Mouse (Mus musculus) MEL (cell line): ENCODE data around the gene C1ql1. TPM values are rescaled to one million over a fixed set of nuclear protein-coding genes. Genes with fewer than 3 reads are reported as not detected.

Source experiments
- DNase-seq: peaks from one replicate; pipeline ENCODE4 v3.0.0; 2011; ENCODE audit warnings: low read depth, low spot score
- H3K27ac ChIP-seq: 2 replicates; pipeline ENCODE4 v1.5.1; 2012; ENCODE audit warnings: low read depth, mild to moderate bottlenecking, control low read depth, low read length, moderate library complexity; ENCODE audit not compliant: control insufficient read depth
- H3K27me3 ChIP-seq, 2 experiments: fragments of 150-350 bp in 1 of 2; sonication (generic) in 1 of 2; 2 replicates each; pipeline ENCODE4 v1.6.1; 2012; ENCODE audit warnings: low read length in 2 of 2, mild to moderate bottlenecking in 2 of 2, improper control_type of control experiment in 1 of 2, moderate library complexity in 1 of 2; ENCODE audit not compliant: insufficient read depth in 2 of 2, control insufficient read depth in 1 of 2
- H3K36me3 ChIP-seq, 2 experiments: 2 replicates each; pipeline ENCODE4 v1.6.1; 2012 to 2014; ENCODE audit warnings: low read length in 2 of 2, improper control_type of control experiment in 1 of 2, inconsistent platforms in 1 of 2, mild to moderate bottlenecking in 1 of 2; ENCODE audit not compliant: insufficient read depth in 2 of 2, control insufficient read depth in 1 of 2
- H3K4me1 ChIP-seq, 2 experiments: fragments of 150-350 bp in 1 of 2; sonication (generic) in 1 of 2; 2 replicates each; pipeline ENCODE4 v1.6.1; 2012; ENCODE audit warnings: low read length in 2 of 2, improper control_type of control experiment in 1 of 2, mild to moderate bottlenecking in 1 of 2; ENCODE audit not compliant: insufficient read depth in 2 of 2, control insufficient read depth in 1 of 2
- H3K4me3 ChIP-seq, 2 experiments: fragments of 150-350 bp in 1 of 2; sonication (generic) in 1 of 2; 2 replicates each; pipeline ENCODE4 v1.5.1; 2012; ENCODE audit warnings: low read depth in 2 of 2, low read length in 2 of 2, mild to moderate bottlenecking in 2 of 2, moderate library complexity in 2 of 2, control low read depth in 1 of 2, improper control_type of control experiment in 1 of 2; ENCODE audit not compliant: control insufficient read depth in 1 of 2, insufficient read depth in 1 of 2
- H3K79me2 ChIP-seq: 2 replicates; pipeline ENCODE4 v1.6.1; 2012; ENCODE audit warnings: mild to moderate bottlenecking, low read length, moderate library complexity; ENCODE audit not compliant: control insufficient read depth, poor library complexity, insufficient read depth
- H3K9ac ChIP-seq: 2 replicates; pipeline ENCODE4 v1.6.1; 2012; ENCODE audit warnings: low read depth, mild to moderate bottlenecking, control low read depth, low read length, moderate library complexity; ENCODE audit not compliant: control insufficient read depth, poor library complexity, severe bottlenecking
- H3K9me3 ChIP-seq: fragments of 150-350 bp; sonication (generic); replicated peaks from 2 replicates; pipeline ENCODE4 v1.6.1; 2012; ENCODE audit warnings: mild to moderate bottlenecking, low read length, improper control_type of control experiment, moderate library complexity; ENCODE audit not compliant: insufficient read depth
- CHD1 ChIP-seq: IDR thresholded peaks from 2 replicates; pipeline ENCODE4 v1.6.1; 2012; ENCODE audit warnings: low read depth, mild to moderate bottlenecking, inconsistent platforms, low read length, improper control_type of control experiment
- CTCF ChIP-seq, 3 experiments: IDR thresholded peaks in 2 of 3; conservative IDR thresholded peaks in 1 of 3; 2 replicates each; pipeline ENCODE4 v1.5.1; 2011 to 2012; ENCODE audit warnings: low read length in 3 of 3, low read depth in 2 of 3, mild to moderate bottlenecking in 2 of 3, improper control_type of control experiment in 1 of 3, inconsistent platforms in 1 of 3, mixed read lengths in 1 of 3, moderate library complexity in 1 of 3; ENCODE audit not compliant: control insufficient read depth in 1 of 3, insufficient read depth in 1 of 3, poor library complexity in 1 of 3, severe bottlenecking in 1 of 3
- E2F4 ChIP-seq: IDR thresholded peaks from 2 replicates; pipeline ENCODE4 v1.6.1; 2011; ENCODE audit warnings: low read depth, low read length, improper control_type of control experiment, borderline replicate concordance
- ELF1 ChIP-seq: IDR thresholded peaks from 2 replicates; pipeline ENCODE4 v1.6.1; 2014; ENCODE audit warnings: low read depth, mild to moderate bottlenecking, inconsistent platforms, low read length, improper control_type of control experiment, moderate library complexity
- GATA1 ChIP-seq: IDR thresholded peaks from 2 replicates; pipeline ENCODE4 v1.6.1; 2011; ENCODE audit warnings: low read depth, low read length, improper control_type of control experiment
- HCFC1 ChIP-seq: IDR thresholded peaks from 2 replicates; pipeline ENCODE4 v1.6.1; 2012; ENCODE audit warnings: low read depth, mild to moderate bottlenecking, inconsistent platforms, low read length, improper control_type of control experiment, moderate library complexity
- JUND ChIP-seq: IDR thresholded peaks from 2 replicates; pipeline ENCODE4 v1.6.1; 2011; ENCODE audit warnings: low read depth, mild to moderate bottlenecking, improper control_type of control experiment, low read length
- MAFK ChIP-seq: IDR thresholded peaks from 2 replicates; pipeline ENCODE4 v1.6.1; 2011; ENCODE audit warnings: low read depth, mild to moderate bottlenecking, low read length, improper control_type of control experiment, borderline replicate concordance
- MAZ ChIP-seq: IDR thresholded peaks from 2 replicates; pipeline ENCODE4 v1.6.1; 2012; ENCODE audit warnings: low read depth, mild to moderate bottlenecking, inconsistent platforms, low read length, improper control_type of control experiment
- MXI1 ChIP-seq: IDR thresholded peaks from 2 replicates; pipeline ENCODE4 v1.6.1; 2011; ENCODE audit warnings: mild to moderate bottlenecking, low read depth, low read length, improper control_type of control experiment
- MYB ChIP-seq: IDR thresholded peaks from 2 replicates; pipeline ENCODE4 v1.6.1; 2011; ENCODE audit warnings: mild to moderate bottlenecking, low read depth, low read length, improper control_type of control experiment
- MYC ChIP-seq: IDR thresholded peaks from 2 replicates; pipeline ENCODE4 v1.6.1; 2011; ENCODE audit warnings: low read depth, mild to moderate bottlenecking, low read length, improper control_type of control experiment, moderate library complexity
- NELFE ChIP-seq: IDR thresholded peaks from 2 replicates; pipeline ENCODE4 v1.6.1; 2011; ENCODE audit warnings: low read depth, low read length, improper control_type of control experiment
- POLR2AphosphoS5 ChIP-seq: IDR thresholded peaks from 2 replicates; pipeline ENCODE4 v1.6.1; 2012; ENCODE audit warnings: low read depth, borderline replicate concordance, mild to moderate bottlenecking, inconsistent platforms, low read length, moderate library complexity, mixed read lengths
- RAD21 ChIP-seq: IDR thresholded peaks from 2 replicates; pipeline ENCODE4 v1.6.1; 2011; ENCODE audit warnings: mild to moderate bottlenecking, low read depth, low read length, improper control_type of control experiment
- SIN3A ChIP-seq: IDR thresholded peaks from 2 replicates; pipeline ENCODE4 v1.6.1; 2012; ENCODE audit warnings: low read length, improper control_type of control experiment, inconsistent platforms
- SMC3 ChIP-seq: IDR thresholded peaks from 2 replicates; pipeline ENCODE4 v1.6.1; 2011; ENCODE audit warnings: low read depth, low read length, improper control_type of control experiment
- TBP ChIP-seq: IDR thresholded peaks from 2 replicates; pipeline ENCODE4 v1.8.0; 2011; ENCODE audit warnings: low read depth, low read length, improper control_type of control experiment
- TCF12 ChIP-seq: IDR thresholded peaks from 2 replicates; pipeline ENCODE4 v1.6.1; 2014; ENCODE audit warnings: low read depth, mild to moderate bottlenecking, inconsistent platforms, low read length, improper control_type of control experiment, moderate library complexity
- USF1 ChIP-seq: IDR thresholded peaks from 2 replicates; pipeline ENCODE4 v1.6.1; 2014; ENCODE audit warnings: low read depth, mild to moderate bottlenecking, inconsistent platforms, low read length, improper control_type of control experiment, moderate library complexity
- USF2 ChIP-seq, 2 experiments: IDR thresholded peaks; 2 replicates each; pipeline ENCODE4 v1.6.1; 2011 to 2012; ENCODE audit warnings: improper control_type of control experiment in 2 of 2, low read length in 2 of 2, borderline replicate concordance in 1 of 2, inconsistent platforms in 1 of 2, low read depth in 1 of 2, mild to moderate bottlenecking in 1 of 2; ENCODE audit not compliant: insufficient read depth in 1 of 2
- ZC3H11A ChIP-seq: IDR thresholded peaks from 2 replicates; pipeline ENCODE4 v1.6.1; 2012; ENCODE audit warnings: low read depth, mild to moderate bottlenecking, inconsistent platforms, low read length, improper control_type of control experiment
- polyA plus RNA-seq, 2 experiments: library from polyadenylated mRNA; stranded (reverse) in 1 of 2; unstranded in 1 of 2; fragments of >175 nt in 1 of 2; fragments of >200 nt in 1 of 2; gene quantifications; 2 replicates each; pipeline versions ENCODE4 v1.2.1 to v1.2.4; 2012; ENCODE audit warnings: low replicate concordance in 2 of 2, low read depth in 1 of 2; ENCODE audit not compliant: insufficient read length in 2 of 2, insufficient read depth in 1 of 2, missing spikeins in 1 of 2
- total RNA-seq: library from RNA; depleted of rRNA; stranded (reverse); fragments of 300-350 nt; gene quantifications from 2 replicates; pipeline ENCODE4 v1.2.3, GENCODE M21; 2012

C1ql1 gene
- total and polyA plus RNA-seq, 3 experiments, result not detected

- H3K4me3 ChIP-seq, result no peak overlapping the region
- peaks cover 7 to 19% of the 10 kb centered on the region in 2 experiments for H3K4me1 ChIP-seq
- H3K9me3 ChIP-seq, result no peaks in the 10 kb centered on the region
- peaks cover 0 to 10% of the 10 kb centered on the region in 2 experiments; a peak in 2 of 4 replicates for H3K36me3 ChIP-seq
- H3K79me2 ChIP-seq, result no peaks in the 10 kb centered on the region
- DNase-seq, result no peak
- no peak overlapping the region for H3K9ac ChIP-seq
- no peaks in the 10 kb centered on the region for H3K27me3 ChIP-seq
- no peak for TF ChIP-seq POLR2AphosphoS5
- no peak for TF ChIP-seq HCFC1
- no peak for TF ChIP-seq CHD1
- TF ChIP-seq E2F4, result no peak
- TF ChIP-seq MYB, result no peak
- TF ChIP-seq USF1, result no peak
- H3K27ac ChIP-seq, result no peak overlapping the region
These were observed 51.8 kb downstream of the C1ql1 start for GRCm38 (mm10) chr11:102894716-102895115.

- Histone ChIP-seq H3K79me2 (no peaks in the 10 kb centered on the region), H3K9ac (no peak overlapping the region), H3K27me3 (no peaks in the 10 kb centered on the region), H3K27ac (no peak overlapping the region), H3K4me1 (peaks cover 7 to 19% of the 10 kb centered on the region in 2 experiments), H3K4me3 (no peak overlapping the region), H3K36me3 (peaks cover 0 to 10% of the 10 kb centered on the region in 2 experiments; a peak in 2 of 4 replicates), H3K9me3 (no peaks in the 10 kb centered on the region)
- TF ChIP-seq CTCF (IDR thresholded peaks at IDR 0.05 in 2 of 3, conservative IDR thresholded peaks at IDR 0.05 in 1 of 3; ENCODE audit: control insufficient read depth in 1 of 3, insufficient read depth in 1 of 3, low read depth in 2 of 3, low read length in 3 of 3, poor library complexity in 1 of 3, severe bottlenecking in 1 of 3), result peak; percentile 19 to 70 (median 50); a peak in 4 of 6 replicates
- TF ChIP-seq RAD21, result peak; percentile 12
- TF ChIP-seq SMC3, result peak; percentile 39
- no peak for TF ChIP-seq MYB
- no peak for TF ChIP-seq TCF12
- DNase-seq, result peak; percentile 49
These were observed 53.4 kb downstream of the C1ql1 start for GRCm38 (mm10) chr11:102893015-102893651.

DNA sequence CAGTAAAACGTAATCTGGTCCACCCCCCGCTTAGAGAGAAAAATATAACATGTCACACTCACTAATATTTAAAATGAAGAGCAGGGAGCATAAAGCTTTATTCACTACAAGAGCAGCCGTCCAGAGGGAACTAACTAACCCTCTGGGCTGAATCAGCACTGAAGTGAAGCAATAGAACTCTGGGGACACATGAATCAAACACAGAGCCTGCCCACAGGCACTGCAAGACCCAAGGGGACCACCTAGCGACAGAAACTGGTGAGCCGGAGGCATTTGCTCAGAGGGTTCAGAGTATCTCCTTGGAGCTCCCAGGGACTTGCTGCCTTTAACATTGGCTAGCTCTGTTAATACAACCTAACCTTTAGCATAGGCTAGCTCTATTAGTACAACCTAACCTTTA is 56.4 kb downstream of the C1ql1 start:
- no peak for TF ChIP-seq JUND
- TF ChIP-seq NELFE, result no peak
- no peak for TF ChIP-seq TBP
- no peak for TF ChIP-seq USF2 (IDR thresholded peaks at IDR 0.05; ENCODE audit: borderline replicate concordance in 1 of 2, insufficient read depth in 1 of 2, low read depth in 1 of 2, low read length in 2 of 2)
- no peak for TF ChIP-seq ZC3H11A
- TF ChIP-seq RAD21, result no peak
- TF ChIP-seq SIN3A, result no peak
- TF ChIP-seq ELF1, result no peak
- TF ChIP-seq HCFC1, result no peak
- TF ChIP-seq MYC, result no peak
- TF ChIP-seq POLR2AphosphoS5, result no peak
- no peak for TF ChIP-seq MAFK
- no peak for TF ChIP-seq MXI1
- TF ChIP-seq SMC3, result no peak
- TF ChIP-seq MAZ, result no peak
- no peak for TF ChIP-seq GATA1
- no peak for TF ChIP-seq TCF12
- Histone ChIP-seq H3K4me1 (peaks cover 2 to 12% of the 10 kb centered on the region in 2 experiments; a peak in 3 of 4 replicates), H3K9ac (no peak overlapping the region), H3K4me3 (no peak overlapping the region), H3K27me3 (no peaks in the 10 kb centered on the region), H3K36me3 (peaks cover 0 to 2% of the 10 kb centered on the region in 2 experiments; a peak in 2 of 4 replicates), H3K79me2 (no peaks in the 10 kb centered on the region), H3K27ac (no peak overlapping the region), H3K9me3 (no peaks in the 10 kb centered on the region)
- DNase-seq, result no peak
